Mouse (Mus musculus) midbrain, embryonic 12.5 days (tissue): Measurements from ENCODE around the gene Hmcn2. TPM values are rescaled to one million over a fixed set of nuclear protein-coding genes. Genes with fewer than 3 reads are reported as not detected.

Experiments used
- ATAC-seq: fragments of 200-750 bp; cut with Nextera tagmentation; 2 replicates; pipeline ENCODE4 v1.8.0; 2017; ENCODE audit warnings: low read depth, moderate TSS enrichment, moderate library complexity; ENCODE audit not compliant: low FRiP score
- H3K27ac ChIP-seq: fragments of 300-500 bp; sonication (generic); replicated peaks from 2 replicates; pipeline ENCODE4 v1.5.1; 2016; ENCODE audit warnings: mild to moderate bottlenecking
- H3K27me3 ChIP-seq: fragments of 300-500 bp; sonication (generic); 2 replicates; pipeline ENCODE4 v1.6.1; 2016; ENCODE audit warnings: mild to moderate bottlenecking
- H3K36me3 ChIP-seq: fragments of 300-500 bp; sonication (generic); 2 replicates; pipeline ENCODE4 v1.6.1; 2016
- H3K4me1 ChIP-seq: fragments of 300-500 bp; sonication (generic); 2 replicates; pipeline ENCODE4 v1.6.1; 2016
- H3K4me2 ChIP-seq: fragments of 300-500 bp; sonication (generic); replicated peaks from 2 replicates; pipeline ENCODE4 v1.6.1; 2016; ENCODE audit warnings: mild to moderate bottlenecking, moderate library complexity
- H3K4me3 ChIP-seq: fragments of 300-500 bp; sonication (generic); 2 replicates; pipeline ENCODE4 v1.5.1; 2016; ENCODE audit warnings: mild to moderate bottlenecking
- H3K9ac ChIP-seq: fragments of 300-500 bp; sonication (generic); replicated peaks from 2 replicates; pipeline ENCODE4 v1.6.1; 2016; ENCODE audit warnings: mild to moderate bottlenecking, moderate library complexity
- H3K9me3 ChIP-seq: fragments of 300-500 bp; sonication (generic); 2 replicates; pipeline ENCODE4 v1.6.1; 2016; ENCODE audit warnings: mild to moderate bottlenecking
- WGBS: fragments of 180-500 bp; shearing (Covaris S2); methylation state at CpG from one replicate; pipeline ENCODE4 v1.1.7; 2016; 5-methylcytosine and 5-hydroxymethylcytosine counted together
- polyA plus RNA-seq: library from polyadenylated mRNA; unstranded; fragments of >200 nt; fragmentation: Nextera tagmentation; extraction: Ambion mirVana; gene quantifications from 2 replicates; pipeline ENCODE4 v1.2.1, GENCODE M21; 2016

The Hmcn2 gene
- polyA plus RNA-seq, 1 experiment from 2014 or later, result 0.09 TPM

- no peak for ATAC-seq
- Histone ChIP-seq H3K36me3 (no peaks in the 10 kb centered on the region), H3K9me3 (no peaks in the 10 kb centered on the region), H3K27ac (no peak overlapping the region), H3K4me2 (no peak overlapping the region), H3K27me3 (no peaks in the 10 kb centered on the region), H3K9ac (no peak overlapping the region), H3K4me3 (no peak overlapping the region), H3K4me1 (no peaks in the 10 kb centered on the region)
- 74% methylated on average over 7 of the region's 7 CpGs for WGBS
Measured at GRCm38 (mm10) chr2:31359316-31359715, 45.1 kb downstream of the Hmcn2 start.

GRCm38 (mm10) chr2:31367186-31367585, 53.0 kb downstream of the Hmcn2 start:
- no peak overlapping the region for H3K4me3 ChIP-seq
- H3K27me3 ChIP-seq, result no peaks in the 10 kb centered on the region
- H3K9ac ChIP-seq, result no peak overlapping the region
- H3K9me3 ChIP-seq, result 0 out of 2 replicates have a peak, but pooled peaks cover 2% of the 10 kb centered on the region
- no peak for ATAC-seq
- H3K4me2 ChIP-seq, result no peak overlapping the region
- H3K4me1 ChIP-seq, result no peaks in the 10 kb centered on the region
- no peak overlapping the region for H3K27ac ChIP-seq
- H3K36me3 ChIP-seq, result no peaks in the 10 kb centered on the region
- WGBS, result 80% methylated on average over 7 of the region's 7 CpGs

GRCm38 (mm10) chr2:31371396-31371795, 57.2 kb downstream of the Hmcn2 start:
- no peak overlapping the region for H3K27ac ChIP-seq
- no peaks in the 10 kb centered on the region for H3K27me3 ChIP-seq
- no peak overlapping the region for H3K4me3 ChIP-seq
- 0 out of 2 replicates have a peak, but pooled peaks cover 6% of the 10 kb centered on the region for H3K9me3 ChIP-seq
- no peaks in the 10 kb centered on the region; the same call in 1 of the 2 replicates for H3K4me1 ChIP-seq
- WGBS, result 86% methylated on average over 9 of the region's 9 CpGs
- ATAC-seq, result no peak
- no peak overlapping the region for H3K9ac ChIP-seq
- no peaks in the 10 kb centered on the region for H3K36me3 ChIP-seq
- H3K4me2 ChIP-seq, result no peak overlapping the region

GRCm38 (mm10) chr2:31372186-31372585, 58.0 kb downstream of the Hmcn2 start:
- ATAC-seq, result no peak
- Histone ChIP-seq H3K9ac (no peak overlapping the region), H3K4me3 (no peak overlapping the region), H3K9me3 (0 out of 2 replicates have a peak, but pooled peaks cover 6% of the 10 kb centered on the region), H3K4me2 (no peak overlapping the region), H3K27me3 (no peaks in the 10 kb centered on the region), H3K4me1 (no peaks in the 10 kb centered on the region; the same call in 1 of the 2 replicates), H3K36me3 (no peaks in the 10 kb centered on the region), H3K27ac (no peak overlapping the region)
- 99% methylated on average over 4 of the region's 4 CpGs for WGBS

- WGBS, result 71% methylated on average over 1 of the region's 1 CpGs
- H3K4me1 ChIP-seq, result no peaks in the 10 kb centered on the region; the same call in 1 of the 2 replicates
- H3K9me3 ChIP-seq, result 0 out of 2 replicates have a peak, but pooled peaks cover 6% of the 10 kb centered on the region
- H3K4me3 ChIP-seq, result no peak overlapping the region
- no peaks in the 10 kb centered on the region for H3K27me3 ChIP-seq
- ATAC-seq, result no peak
- H3K4me2 ChIP-seq, result no peak overlapping the region
- no peak overlapping the region for H3K9ac ChIP-seq
- H3K27ac ChIP-seq, result no peak overlapping the region
- no peaks in the 10 kb centered on the region for H3K36me3 ChIP-seq
Measured at GRCm38 (mm10) chr2:31374415-31374814, 60.2 kb downstream of the Hmcn2 start.

- ATAC-seq, result no peak
- H3K27me3 ChIP-seq, result no peaks in the 10 kb centered on the region; the same call in 1 of the 2 replicates
- 53% methylated on average over 3 of the region's 3 CpGs for WGBS
Measured at GRCm38 (mm10) chr2:31376057-31376456, 61.8 kb downstream of the Hmcn2 start.

GRCm38 (mm10) chr2:31377481-31377880, 63.3 kb downstream of the Hmcn2 start:
- Histone ChIP-seq H3K9me3 (0 out of 2 replicates have a peak, but pooled peaks cover under 1% of the 10 kb centered on the region), H3K27ac (no peak overlapping the region), H3K4me2 (no peak overlapping the region), H3K4me1 (no peaks in the 10 kb centered on the region; the same call in 1 of the 2 replicates), H3K4me3 (no peak overlapping the region), H3K36me3 (no peaks in the 10 kb centered on the region), H3K27me3 (peaks cover 5% of the 10 kb centered on the region), H3K9ac (no peak overlapping the region)
- 63% methylated on average over 2 of the region's 2 CpGs for WGBS
- ATAC-seq, result no peak

More at GRCm38 (mm10) chr2:31376057-31376456, 61.8 kb downstream of the Hmcn2 start:
- Histone ChIP-seq H3K4me3 (no peak overlapping the region), H3K9ac (no peak overlapping the region), H3K36me3 (no peaks in the 10 kb centered on the region), H3K27ac (no peak overlapping the region), H3K4me1 (no peaks in the 10 kb centered on the region; the same call in 1 of the 2 replicates), H3K9me3 (0 out of 2 replicates have a peak, but pooled peaks cover 6% of the 10 kb centered on the region), H3K4me2 (no peak overlapping the region)

- no peaks in the 10 kb centered on the region for H3K36me3 ChIP-seq
- no peak overlapping the region for H3K4me3 ChIP-seq
- no peaks in the 10 kb centered on the region for H3K9me3 ChIP-seq
- no peak overlapping the region for H3K9ac ChIP-seq
- H3K4me1 ChIP-seq, result no peaks in the 10 kb centered on the region
- peaks cover 5% of the 10 kb centered on the region for H3K27me3 ChIP-seq
- no peak overlapping the region for H3K27ac ChIP-seq
- 52% methylated on average over 4 of the region's 4 CpGs for WGBS
- no peak overlapping the region for H3K4me2 ChIP-seq
- 0 out of 2 replicates have a peak, but pooled peaks have one; percentile 19 for ATAC-seq
Measured at GRCm38 (mm10) chr2:31381292-31381846, 67.2 kb downstream of the Hmcn2 start.

GRCm38 (mm10) chr2:31382952-31383351, 68.7 kb downstream of the Hmcn2 start:
- H3K36me3 ChIP-seq, result no peaks in the 10 kb centered on the region
- H3K27me3 ChIP-seq, result peaks cover 7% of the 10 kb centered on the region
- H3K27ac ChIP-seq, result no peak overlapping the region
- H3K4me2 ChIP-seq, result no peak overlapping the region
- no peaks in the 10 kb centered on the region for H3K9me3 ChIP-seq
- no peaks in the 10 kb centered on the region for H3K4me1 ChIP-seq
- ATAC-seq, result no peak
- 15% methylated on average over 4 of the region's 4 CpGs for WGBS
- H3K4me3 ChIP-seq, result no peak overlapping the region
- no peak overlapping the region for H3K9ac ChIP-seq

GRCm38 (mm10) chr2:31416968-31417367, 102.8 kb downstream of the Hmcn2 start:
- no peak for ATAC-seq
- Histone ChIP-seq H3K36me3 (no peaks in the 10 kb centered on the region), H3K4me2 (no peak overlapping the region), H3K9me3 (no peaks in the 10 kb centered on the region), H3K27ac (no peak overlapping the region), H3K9ac (no peak overlapping the region), H3K4me3 (no peak overlapping the region), H3K27me3 (peaks cover 5% of the 10 kb centered on the region), H3K4me1 (no peaks in the 10 kb centered on the region)
- WGBS, result 79% methylated on average over 10 of the region's 10 CpGs

- H3K9me3 ChIP-seq, result no peaks in the 10 kb centered on the region
- no peak overlapping the region for H3K9ac ChIP-seq
- H3K36me3 ChIP-seq, result no peaks in the 10 kb centered on the region
- no peak for ATAC-seq
- H3K4me3 ChIP-seq, result no peak overlapping the region
- WGBS, result 83% methylated on average over 5 of the region's 5 CpGs
- no peak overlapping the region for H3K27ac ChIP-seq
- H3K27me3 ChIP-seq, result peaks cover 5% of the 10 kb centered on the region
- no peak overlapping the region for H3K4me2 ChIP-seq
- H3K4me1 ChIP-seq, result no peaks in the 10 kb centered on the region
Measured at GRCm38 (mm10) chr2:31418021-31418420, 103.8 kb downstream of the Hmcn2 start.

- no peak overlapping the region for H3K27ac ChIP-seq
Measured at GRCm38 (mm10) chr2:31418571-31418970, 104.4 kb downstream of the Hmcn2 start.

More at GRCm38 (mm10) chr2:31418571-31418970, 104.4 kb downstream of the Hmcn2 start:
- peak; percentile 62; the same call in 1 of the 2 replicates for ATAC-seq
- 19% methylated on average over 8 of the region's 8 CpGs for WGBS
- Histone ChIP-seq H3K4me3 (no peak overlapping the region), H3K36me3 (no peaks in the 10 kb centered on the region), H3K4me1 (no peaks in the 10 kb centered on the region), H3K27me3 (peaks cover 5% of the 10 kb centered on the region), H3K4me2 (0 out of 2 replicates have a peak overlapping the region, but pooled peaks have one; percentile 8), H3K9me3 (no peaks in the 10 kb centered on the region), H3K9ac (no peak overlapping the region)
